In genomic region chr1:170406921-170407320, GRCm38 (mm10) we compare ENCODE assay signal across 26 mouse cellular contexts.
"Had no signal": no experiment of that assay in that cellular context is flagged by ENCODE, and none has a peak within 500 bp of the region (broad histone marks: within the 10 kb centered on the region; RNA-seq: fewer than 3 reads in every experiment).

No protein-coding gene starts in this region.

- H3K36me3 ChIP-seq: kidney, embryonic 15.5 days; limb, embryonic 10.5 days; limb, embryonic 13.5 days; liver, embryonic 12.5 days; liver, embryonic 15.5 days; lung, embryonic 15.5 days; midbrain, embryonic 10.5 days; midbrain, embryonic 13.5 days; neural tube, embryonic 13.5 days; stomach, embryonic 15.5 days had no signal

- H3K4me1 ChIP-seq: liver, embryonic 12.5 days; liver, embryonic 15.5 days; lung, embryonic 15.5 days had no signal

- H3K27me3 ChIP-seq: kidney, embryonic 15.5 days; limb, embryonic 13.5 days; liver, embryonic 12.5 days; liver, embryonic 15.5 days; lung, embryonic 15.5 days; megakaryocyte, embryonic 14.5 days; midbrain, embryonic 13.5 days; neural tube, embryonic 13.5 days; stomach, embryonic 15.5 days had no signal

- H3K4me3 ChIP-seq: kidney, embryonic 15.5 days; limb, embryonic 10.5 days; limb, embryonic 13.5 days; liver, embryonic 12.5 days; liver, embryonic 15.5 days; lung, embryonic 15.5 days; megakaryocyte, embryonic 14.5 days; midbrain, embryonic 10.5 days; midbrain, embryonic 13.5 days; myocyte; neural tube, embryonic 13.5 days; stomach, embryonic 15.5 days had no signal

- H3K27ac ChIP-seq: kidney, embryonic 15.5 days; limb, embryonic 10.5 days; limb, embryonic 13.5 days; liver, embryonic 12.5 days; liver, embryonic 15.5 days; lung, embryonic 15.5 days; midbrain, embryonic 10.5 days; midbrain, embryonic 13.5 days; neural tube, embryonic 13.5 days; stomach, embryonic 15.5 days had no signal

- H3K9me3 ChIP-seq: kidney, embryonic 15.5 days; limb, embryonic 10.5 days; limb, embryonic 13.5 days; liver, embryonic 12.5 days; liver, embryonic 15.5 days; lung, embryonic 15.5 days; megakaryocyte, embryonic 14.5 days; midbrain, embryonic 10.5 days; midbrain, embryonic 13.5 days; neural tube, embryonic 13.5 days; stomach, embryonic 15.5 days had no signal

- ATAC-seq: liver, embryonic 12.5 days; midbrain, embryonic 13.5 days; midbrain, embryonic 16.5 days had no signal

- DNase-seq: kidney, adult 8-10 months; kidney, postnatal 10 days; kidney, postnatal 36 days; layer of hippocampus, postnatal 36 days; liver; lung, adult 18-20 months; lung, postnatal 10 days; lung, postnatal 36 days; retina, postnatal 1 day; right cerebral cortex, postnatal 25 days; spleen, adult 18-20 months; thymus, adult 2 months; thymus, postnatal 14 days had no signal
